Mouse (Mus musculus) lung, postnatal 25 days (tissue): ENCODE data around the gene Foxg1.

Experiments
- DNase-seq: peaks from one replicate; pipeline ENCODE4 v3.0.0; 2022; ENCODE audit warnings: low spot score

Gene Foxg1

GRCm38 (mm10) chr12:49385631-49385990 lies 3.2 kb downstream of the Foxg1 start:
- DNase-seq = no peak

- no peak for DNase-seq
Observed at GRCm38 (mm10) chr12:49386081-49386805, 3.8 kb downstream of the Foxg1 start.

- DNase-seq = no peak
Observed at GRCm38 (mm10) chr12:49387856-49388598, 5.6 kb downstream of the Foxg1 start.

- DNase-seq = no peak
Observed at GRCm38 (mm10) chr12:49389666-49390065, 7.2 kb downstream of the Foxg1 start.

- no peak for DNase-seq
Observed at GRCm38 (mm10) chr12:49390257-49390656, 7.8 kb downstream of the Foxg1 start.

- DNase-seq = no peak
Observed at GRCm38 (mm10) chr12:49390926-49391304, 8.5 kb downstream of the Foxg1 start.

GRCm38 (mm10) chr12:49391305-49392040 lies 9.0 kb downstream of the Foxg1 start:
- DNase-seq = no peak

- no peak for DNase-seq
Observed at GRCm38 (mm10) chr12:49392041-49392390, 9.6 kb downstream of the Foxg1 start.

- DNase-seq = no peak
Observed at GRCm38 (mm10) chr12:49392876-49393275, 10.4 kb downstream of the Foxg1 start.

GRCm38 (mm10) chr12:49393639-49394038 lies 11.2 kb downstream of the Foxg1 start:
- no peak for DNase-seq

GRCm38 (mm10) chr12:49394181-49394580 lies 11.7 kb downstream of the Foxg1 start:
- DNase-seq = no peak

- no peak for DNase-seq
Observed at GRCm38 (mm10) chr12:49394836-49395235, 12.4 kb downstream of the Foxg1 start.

- no peak for DNase-seq
Observed at GRCm38 (mm10) chr12:49395969-49396368, 13.5 kb downstream of the Foxg1 start.

- DNase-seq = no peak
Observed at GRCm38 (mm10) chr12:49396776-49397175, 14.3 kb downstream of the Foxg1 start.

- no peak for DNase-seq
Observed at GRCm38 (mm10) chr12:49397443-49398162, 15.1 kb downstream of the Foxg1 start.

GRCm38 (mm10) chr12:49398163-49398540 lies 15.7 kb downstream of the Foxg1 start:
- DNase-seq = no peak

- no peak for DNase-seq
Observed at GRCm38 (mm10) chr12:49398636-49399035, 16.2 kb downstream of the Foxg1 start.

- no peak for DNase-seq
Observed at GRCm38 (mm10) chr12:49399611-49400010, 17.2 kb downstream of the Foxg1 start.

- DNase-seq = no peak
Observed at GRCm38 (mm10) chr12:49400036-49400852, 17.8 kb downstream of the Foxg1 start.

GRCm38 (mm10) chr12:49400853-49401118 lies 18.3 kb downstream of the Foxg1 start:
- DNase-seq = no peak

- DNase-seq = no peak
Observed at GRCm38 (mm10) chr12:49401119-49401795, 18.8 kb downstream of the Foxg1 start.
